Mouse (Mus musculus) urinary bladder, postnatal 25 days (tissue): ENCODE data around the gene Sulf2.
A peak's percentile ranks its signal among the peaks of the same experiment; 100 is the strongest.

Source experiments
- DNase-seq: peaks from one replicate; pipeline ENCODE4 v3.0.0; 2022; ENCODE audit warnings: low spot score

The Sulf2 gene

DNA sequence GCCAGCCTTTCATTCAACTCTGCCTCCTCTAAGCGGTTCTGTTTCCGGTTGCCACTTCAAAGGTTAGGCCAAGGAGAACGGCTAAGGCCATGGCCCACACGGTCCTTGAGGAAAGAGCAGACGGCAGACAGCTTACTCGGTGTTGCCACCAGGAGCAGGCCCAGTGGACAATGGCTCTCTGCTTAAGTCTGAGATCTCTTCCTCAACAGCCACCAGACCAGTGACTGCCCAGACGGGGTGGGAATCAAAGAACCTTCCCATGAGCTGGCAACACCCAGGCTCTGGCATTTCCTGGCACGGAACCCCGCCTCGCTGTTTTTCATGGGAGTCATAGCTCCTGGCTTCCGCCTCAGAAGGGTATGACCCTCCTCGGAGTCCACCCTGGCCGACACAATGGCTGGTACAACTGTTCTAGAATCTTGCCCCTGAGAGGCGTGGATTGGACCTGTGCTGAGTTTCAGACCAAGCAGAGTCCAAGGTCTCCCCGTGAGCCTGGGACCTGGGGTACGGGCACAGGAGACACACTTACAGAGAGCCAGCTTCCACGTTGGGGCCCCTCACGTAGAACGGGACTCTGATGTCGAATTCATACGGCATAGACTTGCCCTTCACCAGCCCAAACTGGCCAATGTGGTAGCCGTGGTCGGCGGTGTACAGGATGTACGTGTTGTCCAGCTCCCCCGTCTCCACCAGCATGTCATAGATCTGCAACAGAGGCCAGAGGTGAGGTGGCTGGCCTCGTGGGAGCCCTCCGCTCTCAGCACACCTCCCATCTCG is 68.8 kb downstream of the Sulf2 start:
- no peak for DNase-seq

DNA sequence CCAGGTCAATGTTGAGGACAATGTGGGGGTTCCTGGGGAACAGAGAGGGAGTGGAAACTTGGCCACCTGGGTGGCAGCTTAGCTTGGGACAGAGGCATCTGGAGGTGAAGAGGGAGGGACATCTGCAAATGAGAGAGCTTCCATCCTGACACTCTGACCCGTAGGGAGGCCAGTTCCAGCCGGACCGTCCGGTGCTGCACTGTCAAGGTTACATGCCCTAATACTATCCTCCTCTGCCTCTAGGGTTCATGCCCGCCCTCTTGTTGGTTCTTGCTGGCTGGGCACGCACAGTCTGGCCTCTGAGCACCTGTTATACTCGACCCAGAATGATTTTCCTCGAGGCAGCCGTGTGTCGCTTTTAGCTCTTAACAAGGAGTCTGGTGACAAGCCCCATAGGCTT is 69.7 kb downstream of the Sulf2 start:
- DNase-seq = no peak

DNA sequence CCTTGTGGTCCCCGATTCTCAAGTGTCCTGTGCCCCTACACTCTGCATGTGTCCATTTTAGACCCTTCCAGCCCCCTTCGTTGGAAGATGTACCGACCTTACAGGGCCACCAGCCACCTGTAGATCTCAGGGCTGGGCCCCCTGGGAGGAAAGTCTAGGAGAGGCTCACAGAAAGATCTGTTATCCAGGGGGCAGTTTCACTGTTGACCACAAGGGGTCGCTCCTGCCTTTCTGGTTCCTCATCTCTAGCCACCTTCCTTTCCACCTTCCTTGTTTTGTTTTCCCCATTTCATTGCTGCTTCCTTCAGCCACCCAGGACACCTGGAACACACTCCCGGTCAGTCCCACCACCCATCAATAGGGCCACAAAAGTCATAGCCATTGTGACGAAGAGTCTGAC is 70.5 kb downstream of the Sulf2 start:
- DNase-seq = peak; percentile 61

DNA sequence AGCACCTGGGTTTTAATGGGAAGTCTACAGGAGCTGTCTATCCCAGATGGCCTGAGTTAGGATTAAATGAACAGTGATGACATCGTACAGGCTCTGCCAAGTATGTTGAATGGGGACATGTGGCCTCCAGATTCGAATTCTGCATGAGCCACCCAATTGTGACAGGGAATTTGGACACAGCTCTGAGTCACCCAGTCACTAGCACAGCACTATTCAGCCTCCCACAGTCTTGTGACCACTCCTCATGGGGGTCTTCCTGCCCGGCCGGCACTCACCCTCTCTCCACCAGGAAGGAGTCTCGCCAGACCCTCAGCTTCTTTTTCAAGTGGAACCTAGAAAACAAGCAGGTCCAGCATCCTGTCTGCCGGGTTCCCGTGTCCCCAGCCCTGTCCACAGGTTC is 71.4 kb downstream of the Sulf2 start:
- no peak for DNase-seq

DNA sequence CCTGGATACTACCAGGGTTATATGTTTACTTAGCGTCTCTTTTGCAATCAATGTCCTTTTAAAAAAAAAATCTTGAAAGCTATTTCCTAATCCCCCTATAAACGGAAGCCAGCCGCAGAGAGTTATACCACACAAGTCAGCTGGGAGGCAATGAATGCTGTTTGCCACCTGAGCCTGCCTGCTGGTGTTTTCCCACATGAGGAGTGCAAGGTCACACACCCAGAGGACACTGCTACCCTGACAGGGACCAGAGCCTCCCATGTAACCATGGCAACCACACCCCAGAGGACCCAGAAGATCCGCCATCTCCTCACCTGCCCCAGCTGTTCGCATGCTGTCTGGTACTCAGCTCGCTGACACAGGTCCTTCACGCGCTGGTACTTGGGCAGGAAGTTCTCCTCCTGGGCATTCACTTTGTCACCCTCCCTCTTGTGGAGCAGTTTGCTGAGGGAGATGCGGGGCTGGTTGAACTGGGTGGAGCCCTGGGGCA is 71.9 kb downstream of the Sulf2 start:
- no peak for DNase-seq

DNA sequence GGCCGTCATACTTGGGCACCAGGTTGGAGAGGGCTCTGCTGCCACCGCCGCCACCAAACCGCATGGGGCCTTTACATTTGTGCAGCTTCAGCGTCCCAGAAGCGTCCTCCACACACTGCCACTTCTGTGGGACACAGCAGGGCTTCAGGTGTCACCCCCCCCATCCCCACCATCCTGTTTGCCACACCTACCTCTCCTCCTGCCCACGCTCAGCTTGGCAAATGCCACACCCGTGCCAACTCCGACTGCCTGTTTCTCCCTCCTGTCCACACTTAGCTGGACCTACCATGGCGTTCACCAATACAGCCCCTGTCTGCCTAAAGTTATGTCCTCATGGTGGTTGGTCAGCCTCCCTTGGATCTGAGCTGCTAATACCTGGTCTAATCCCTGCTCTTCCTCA is 72.8 kb downstream of the Sulf2 start:
- no peak for DNase-seq

DNA sequence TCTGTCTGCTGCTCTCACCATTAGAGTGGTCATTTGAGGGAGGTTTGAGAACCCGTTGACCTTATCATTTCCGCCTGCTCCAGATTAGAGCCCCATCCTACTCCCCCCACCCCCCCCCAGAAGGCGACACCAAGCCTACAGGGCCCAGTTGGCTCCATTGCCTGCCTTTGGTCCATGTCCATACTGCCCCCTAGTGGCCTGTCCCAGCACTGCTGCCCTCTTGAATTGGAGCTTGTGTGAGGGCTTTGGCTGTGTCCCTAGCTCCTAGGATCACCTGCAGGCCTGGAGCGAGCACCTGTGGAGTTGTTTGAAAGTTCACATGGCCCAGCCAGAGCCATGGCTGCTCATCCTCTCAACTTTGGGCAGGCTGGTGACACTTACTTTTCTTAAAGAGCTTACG is 73.3 kb downstream of the Sulf2 start:
- DNase-seq = peak; percentile 76

DNA sequence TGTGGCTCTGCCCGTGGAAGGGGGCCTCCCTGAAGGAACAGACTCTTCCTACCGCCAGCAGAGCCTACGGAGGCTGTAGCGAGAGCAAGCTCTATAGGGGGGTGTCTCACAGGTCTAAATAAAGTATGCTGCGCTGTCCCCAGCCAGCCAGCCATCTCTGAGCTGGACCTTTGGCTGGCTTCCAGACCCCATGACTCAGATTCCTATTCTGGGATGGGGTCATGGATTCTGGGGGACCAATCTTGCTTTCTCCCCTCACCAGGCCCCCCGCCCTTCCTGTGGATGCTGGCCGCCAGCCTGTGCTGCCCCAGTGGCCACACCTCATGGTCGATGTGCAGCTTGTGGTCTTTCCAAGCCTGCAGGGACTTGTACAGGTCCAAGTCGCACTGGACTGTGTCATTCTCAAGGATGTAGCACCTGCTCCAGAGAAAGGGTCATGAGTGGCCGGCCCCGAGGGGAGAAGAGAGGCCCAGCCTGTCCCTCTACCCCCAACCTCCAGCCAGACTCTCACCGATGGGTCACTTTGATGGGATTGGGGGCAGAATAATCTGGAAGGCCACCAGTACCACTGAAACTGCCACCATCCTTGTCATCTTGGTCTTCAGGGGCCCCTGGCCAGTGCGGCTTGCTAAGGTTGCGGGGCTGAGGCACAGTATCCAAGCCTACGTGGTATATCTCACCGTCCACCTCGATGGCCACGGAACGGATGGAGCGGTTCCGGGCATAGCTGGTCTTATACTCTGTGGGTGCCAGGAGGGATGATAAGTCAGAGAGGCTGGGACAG is 74.3 kb downstream of the Sulf2 start:
- DNase-seq = peak; percentile 42

DNA sequence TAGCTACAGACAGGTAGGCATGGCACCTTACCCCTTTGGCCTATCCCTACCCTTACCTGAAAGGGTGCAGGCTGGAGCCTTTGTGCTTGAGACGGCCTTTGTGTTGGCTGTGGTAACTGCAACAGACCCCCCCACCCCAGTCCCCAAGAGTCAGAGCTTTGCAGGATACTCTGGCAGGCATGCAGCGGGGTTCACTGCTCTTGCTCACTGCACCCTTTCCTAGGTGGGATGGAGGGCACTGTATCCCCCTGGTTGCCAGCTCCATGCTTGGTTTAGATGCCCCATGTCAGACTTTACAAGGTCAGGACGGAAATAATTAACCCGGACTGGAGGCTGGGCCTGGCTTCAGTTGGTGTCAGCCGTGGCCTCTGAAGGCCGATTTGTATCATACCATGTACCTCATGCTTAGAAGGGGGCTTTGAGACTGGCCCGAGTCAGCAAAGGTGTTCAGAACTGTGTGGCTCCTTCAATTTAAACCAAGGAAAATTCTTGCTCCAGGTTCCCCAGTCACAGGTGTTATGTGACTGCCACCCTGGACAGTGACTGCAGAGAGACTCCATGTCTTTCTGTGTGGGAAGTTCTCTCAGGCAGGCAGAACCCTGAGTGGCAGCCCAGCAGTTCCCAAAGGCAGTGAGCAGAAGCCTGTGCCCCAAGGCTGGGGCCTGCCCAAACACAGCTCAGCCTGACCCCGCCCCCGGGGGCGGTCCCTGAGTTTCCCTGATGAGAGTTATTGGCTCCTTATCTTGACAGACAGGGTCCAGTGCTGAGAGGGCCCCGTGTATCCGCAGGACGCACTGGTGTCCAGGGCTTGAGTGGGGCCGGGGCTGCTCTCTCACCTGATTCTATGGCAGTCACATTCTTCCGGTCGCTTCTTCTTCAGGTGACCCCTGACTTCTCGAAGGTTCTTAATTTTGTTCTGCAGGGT is 75.2 kb downstream of the Sulf2 start:
- DNase-seq = peak; percentile 43

DNA sequence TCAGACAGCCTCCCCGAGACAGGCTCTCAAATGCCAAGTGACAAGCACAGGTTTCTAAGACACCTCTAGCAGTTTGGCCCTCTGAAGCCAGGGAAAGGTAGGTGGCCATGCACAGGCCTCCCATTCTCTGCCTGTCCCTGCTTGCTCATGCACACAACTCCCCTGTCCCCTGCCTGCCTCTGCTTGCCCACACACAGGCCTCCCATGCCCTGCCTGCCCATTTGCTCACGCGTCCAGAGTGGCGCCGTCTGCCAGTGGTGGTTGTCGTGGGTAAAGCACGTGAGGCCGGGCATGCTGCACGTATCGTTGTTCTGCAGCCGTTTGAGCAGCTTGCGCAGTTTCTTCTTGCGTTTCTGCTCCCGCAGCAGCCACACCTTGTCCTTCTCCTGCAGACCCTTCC is 76.2 kb downstream of the Sulf2 start:
- no peak for DNase-seq

DNA sequence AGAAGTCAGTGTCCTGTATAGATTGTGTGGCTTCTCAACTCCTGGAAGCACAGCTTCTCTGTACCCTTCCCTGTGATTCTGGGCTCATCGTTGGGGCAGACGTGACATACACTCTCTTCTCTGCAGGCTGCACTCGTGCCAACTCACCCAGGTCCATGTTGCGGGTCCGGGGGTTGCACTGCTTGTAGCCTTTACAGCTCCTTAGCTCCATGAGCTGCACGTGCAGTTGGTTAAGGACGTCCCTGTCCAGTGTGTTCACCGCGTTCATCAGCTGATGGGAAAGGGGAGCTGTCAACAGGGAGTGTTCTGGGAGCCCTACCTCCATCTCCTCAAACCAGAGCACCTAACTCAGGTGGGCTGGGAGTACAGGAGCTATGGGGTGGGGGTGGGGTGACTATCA is 78.1 kb downstream of the Sulf2 start:
- no peak for DNase-seq

DNA sequence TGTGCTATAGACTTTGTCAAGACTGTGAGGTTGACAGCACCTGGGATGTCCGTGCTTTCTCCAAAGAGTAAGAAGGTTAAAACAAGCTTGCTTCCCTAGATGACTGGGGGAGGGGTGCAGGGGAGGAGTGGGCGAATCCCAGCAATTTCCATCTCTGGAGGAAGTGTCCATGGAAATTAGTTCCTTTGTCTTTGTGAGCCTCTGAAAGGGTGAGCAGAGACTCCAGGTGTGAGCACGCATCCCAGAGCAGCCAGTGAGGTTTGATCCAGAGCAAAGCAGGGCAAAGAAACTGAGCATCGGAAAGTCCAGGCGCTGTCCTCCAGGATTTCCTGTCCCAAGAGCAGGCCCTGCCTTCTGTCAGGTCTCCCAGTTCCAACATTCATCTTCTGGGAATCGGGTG is 81.1 kb downstream of the Sulf2 start:
- no peak for DNase-seq

DNA sequence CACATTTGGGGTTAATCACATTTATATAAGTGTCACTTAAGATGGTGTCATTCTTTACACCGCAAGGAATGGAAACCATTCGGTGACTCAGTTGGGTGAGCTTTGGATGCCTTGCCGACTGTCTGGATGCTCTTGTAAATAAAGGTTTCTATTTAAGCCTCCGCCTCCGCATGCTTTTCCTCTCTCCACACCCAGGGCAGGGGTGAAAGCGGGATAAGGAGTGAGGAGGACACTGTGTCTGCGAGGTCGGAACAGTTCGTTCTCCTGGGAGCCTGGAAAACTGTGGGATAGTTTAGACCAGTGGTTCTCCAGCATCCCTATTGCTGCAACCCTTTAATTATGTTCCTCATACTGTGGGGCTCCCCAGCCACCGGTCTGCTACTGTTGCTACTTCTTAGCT is 82.4 kb downstream of the Sulf2 start:
- DNase-seq = no peak

DNA sequence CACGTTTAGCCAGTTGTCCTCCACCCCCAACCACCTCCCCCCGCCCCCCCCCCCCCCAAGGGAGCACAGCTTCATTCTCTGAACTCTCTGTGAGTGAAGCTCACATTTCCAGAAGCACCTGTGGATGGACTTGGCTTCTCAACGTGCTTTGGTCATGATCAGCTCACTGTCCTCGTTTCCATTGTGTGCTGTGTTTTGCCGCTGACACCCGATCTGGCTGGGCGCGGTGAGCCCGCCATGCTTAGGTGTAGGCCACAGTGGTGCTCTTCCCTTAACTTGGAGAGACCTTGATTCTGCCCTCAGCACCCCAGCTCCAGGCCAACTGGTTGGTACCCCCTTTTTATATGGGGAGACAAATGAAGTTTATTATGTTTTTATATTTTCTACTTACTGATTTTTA is 83.6 kb downstream of the Sulf2 start:
- DNase-seq = no peak

DNA sequence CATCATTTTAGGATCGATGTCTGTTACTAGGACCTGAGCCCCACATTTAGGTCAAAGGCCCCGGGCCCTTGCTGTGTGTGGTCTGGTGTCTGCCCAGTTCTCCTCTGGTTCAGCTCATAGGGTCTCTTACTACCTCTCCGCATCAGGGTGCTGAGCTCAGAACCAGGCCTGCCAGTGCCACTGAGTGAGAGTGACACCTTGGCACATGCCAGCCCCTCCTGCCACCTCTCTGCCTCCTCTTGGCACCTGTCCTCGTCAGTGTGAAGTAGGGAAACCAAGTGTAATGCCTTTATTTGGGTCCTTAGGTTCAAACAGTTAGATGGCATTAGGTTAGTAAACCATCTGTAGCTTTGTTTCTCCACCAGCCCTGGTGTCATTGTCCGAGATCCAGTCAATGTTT is 84.0 kb downstream of the Sulf2 start:
- DNase-seq = no peak

DNA sequence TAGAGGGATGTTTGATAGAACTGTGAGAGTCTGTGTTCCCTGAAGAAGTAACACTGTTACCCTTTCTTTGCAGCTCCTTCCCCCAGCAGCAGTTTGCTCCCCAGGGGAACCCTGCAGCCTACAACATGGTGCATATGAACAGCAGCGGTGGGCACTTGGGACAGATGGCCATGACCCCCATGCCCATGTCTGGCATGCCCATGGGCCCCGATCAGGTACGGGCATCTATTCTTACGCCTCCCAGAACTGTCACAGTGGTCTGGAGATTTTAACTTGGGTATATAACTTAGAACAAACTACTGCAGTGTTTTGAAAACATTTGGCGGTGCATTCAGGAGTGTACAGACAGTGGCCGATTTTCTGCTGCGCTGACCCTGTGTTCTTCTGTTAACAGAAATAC is 85.7 kb downstream of the Sulf2 start:
- DNase-seq = no peak

DNA sequence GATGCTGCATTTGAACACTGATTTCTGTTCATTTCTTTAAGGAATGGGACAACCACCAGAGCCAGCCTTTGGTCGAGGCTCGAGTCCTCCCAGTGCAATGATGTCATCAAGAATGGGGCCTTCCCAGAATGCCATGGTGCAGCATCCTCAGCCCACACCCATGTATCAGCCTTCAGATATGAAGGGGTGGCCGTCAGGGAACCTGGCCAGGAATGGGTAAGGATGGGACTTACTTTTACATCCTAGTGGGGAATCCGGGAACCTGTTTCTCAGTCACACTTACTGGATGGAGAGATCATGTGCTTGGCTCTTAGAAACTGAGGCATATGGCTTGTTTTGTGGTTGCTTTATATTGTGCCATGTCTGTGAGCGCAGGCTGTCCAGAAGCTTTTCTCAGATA is 86.3 kb downstream of the Sulf2 start:
- DNase-seq = no peak

DNA sequence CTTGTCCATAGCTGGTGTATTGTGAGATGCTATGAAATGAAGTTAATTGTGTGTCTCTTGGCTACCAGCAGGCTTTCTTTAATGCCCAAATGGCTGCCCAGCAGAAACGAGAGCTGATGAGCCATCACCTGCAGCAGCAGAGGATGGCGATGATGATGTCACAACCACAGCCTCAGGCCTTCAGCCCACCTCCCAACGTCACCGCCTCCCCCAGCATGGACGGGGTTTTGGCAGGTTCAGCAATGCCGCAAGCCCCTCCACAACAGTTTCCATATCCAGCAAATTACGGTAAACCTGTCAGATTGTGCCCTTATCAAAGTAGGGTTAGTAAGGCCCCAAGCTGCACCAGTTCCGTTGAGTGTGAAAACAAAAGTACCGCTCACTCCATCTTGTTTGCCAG is 87.2 kb downstream of the Sulf2 start:
- DNase-seq = no peak

DNA sequence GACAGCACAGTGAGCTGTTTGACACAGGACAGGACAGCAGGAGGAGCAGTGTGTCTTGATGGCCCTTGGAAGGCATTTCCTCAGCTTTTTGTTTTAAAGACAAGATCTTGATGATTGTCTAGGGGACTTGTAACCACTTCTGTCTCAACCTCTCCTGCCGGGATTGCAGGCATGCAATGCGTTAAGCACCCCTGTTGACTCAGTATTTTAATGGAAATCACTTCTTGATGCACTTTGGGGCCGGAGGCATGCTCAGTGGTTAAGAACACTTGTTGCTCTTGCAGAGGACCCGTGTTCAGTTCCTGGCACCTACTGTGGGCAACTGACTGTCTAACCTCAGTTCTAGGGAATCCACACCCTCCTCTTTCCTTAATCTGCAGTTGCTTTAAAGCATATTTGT is 89.0 kb downstream of the Sulf2 start:
- DNase-seq = no peak

DNA sequence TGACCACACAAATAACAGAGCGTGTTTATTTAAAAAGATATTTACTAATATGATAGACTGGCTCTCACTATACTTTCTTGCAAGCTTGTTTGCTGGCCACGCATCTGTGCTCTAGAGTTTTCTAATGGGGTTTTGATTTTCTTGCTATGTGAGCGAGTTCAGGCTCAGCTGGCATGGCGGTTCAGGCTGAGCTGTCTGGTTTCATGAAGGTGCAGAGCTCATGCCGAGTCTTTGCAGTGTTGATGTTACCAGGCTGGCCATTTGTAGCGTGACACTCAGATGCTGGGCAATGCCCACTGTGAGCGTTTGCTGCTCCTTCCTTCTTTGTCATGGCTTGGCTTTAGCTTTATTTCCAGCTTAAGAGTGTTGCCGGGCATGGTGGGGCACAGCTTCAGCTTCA is 93.0 kb downstream of the Sulf2 start:
- DNase-seq = no peak

DNA sequence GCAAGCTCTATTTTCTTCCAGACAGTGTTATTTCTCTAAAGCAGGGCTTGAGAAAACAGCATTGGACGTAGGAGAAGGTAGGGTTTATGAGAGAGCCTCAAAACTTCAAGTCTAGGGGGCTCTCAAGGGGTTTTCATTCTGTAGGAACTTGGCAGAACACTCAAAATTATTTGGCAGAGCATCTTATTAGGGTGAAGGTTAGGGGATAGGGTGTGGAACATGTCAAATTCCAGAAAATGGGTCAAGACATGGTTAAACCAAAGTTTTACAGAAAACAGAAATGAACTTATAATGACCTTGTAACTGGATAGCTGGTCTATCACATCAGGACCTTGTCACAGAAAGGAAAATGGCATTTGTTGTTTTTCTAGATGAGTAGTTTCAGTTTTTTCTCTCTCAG is 93.5 kb downstream of the Sulf2 start:
- no peak for DNase-seq

DNA sequence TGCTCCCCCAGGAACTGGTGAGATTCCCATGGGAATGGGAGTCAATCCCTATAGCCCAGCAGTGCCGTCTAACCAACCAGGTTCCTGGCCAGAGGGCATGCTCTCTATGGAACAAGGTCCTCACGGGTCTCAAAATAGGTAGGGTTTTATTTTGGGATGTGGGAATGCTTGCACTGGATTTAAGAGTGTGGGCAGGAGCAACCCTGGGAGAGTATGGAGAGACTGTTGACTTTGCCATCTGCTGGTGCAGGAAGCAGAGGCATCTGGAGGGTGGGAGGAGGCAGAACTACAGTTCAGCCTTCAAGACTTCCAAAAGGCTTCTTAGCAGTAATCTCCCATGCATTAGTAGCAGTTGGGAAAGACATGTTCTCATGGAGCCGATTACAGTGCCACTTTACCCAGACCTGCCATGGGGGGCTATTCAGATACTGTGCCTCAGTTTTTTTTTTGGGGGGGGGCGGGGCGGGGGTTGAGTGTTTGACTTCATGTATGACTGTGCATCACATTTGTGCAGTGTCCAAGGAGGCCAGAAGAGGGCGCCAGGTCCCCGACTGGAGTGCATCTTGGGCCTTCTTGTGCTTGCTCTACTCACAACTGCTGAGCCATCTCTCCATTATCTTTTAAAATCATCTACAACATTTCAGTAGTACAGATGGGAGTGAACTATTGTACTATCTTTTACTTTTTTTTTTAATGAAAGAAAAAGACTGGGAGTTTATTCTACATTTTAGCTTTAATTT is 95.6 kb downstream of the Sulf2 start:
- DNase-seq = no peak
